Mouse (Mus musculus) hindbrain, embryonic 13.5 days (tissue): Measurements from ENCODE around the gene Txndc15. TPM values are rescaled to one million over a fixed set of nuclear protein-coding genes. Genes with fewer than 3 reads are reported as not detected.

Experiments used
- ATAC-seq: fragments of 200-750 bp; cut with Nextera tagmentation; 2 replicates; pipeline ENCODE4 v1.8.0; 2017; ENCODE audit warnings: moderate TSS enrichment; ENCODE audit not compliant: low FRiP score
- H3K27ac ChIP-seq: fragments of 300-500 bp; sonication (generic); 2 replicates; pipeline ENCODE4 v1.5.1; 2015; ENCODE audit warnings: inconsistent platforms, mild to moderate bottlenecking, moderate library complexity
- H3K27me3 ChIP-seq: fragments of 300-500 bp; sonication (generic); 2 replicates; pipeline ENCODE4 v1.6.1; 2015; ENCODE audit warnings: mild to moderate bottlenecking, inconsistent platforms
- H3K36me3 ChIP-seq: fragments of 300-500 bp; sonication (generic); 2 replicates; pipeline ENCODE4 v1.6.1; 2015; ENCODE audit warnings: mild to moderate bottlenecking, inconsistent platforms
- H3K4me1 ChIP-seq: fragments of 300-500 bp; sonication (generic); replicated peaks from 2 replicates; pipeline ENCODE4 v1.6.1; 2015; ENCODE audit warnings: inconsistent platforms
- H3K4me2 ChIP-seq: fragments of 300-500 bp; sonication (generic); 2 replicates; pipeline ENCODE4 v1.6.1; 2015; ENCODE audit warnings: inconsistent platforms, mild to moderate bottlenecking, moderate library complexity
- H3K4me3 ChIP-seq: fragments of 300-500 bp; sonication (generic); 2 replicates; pipeline ENCODE4 v1.5.1; 2015; ENCODE audit warnings: mild to moderate bottlenecking, inconsistent platforms
- H3K9ac ChIP-seq: fragments of 300-500 bp; sonication (generic); 2 replicates; pipeline ENCODE4 v1.6.1; 2015; ENCODE audit warnings: mild to moderate bottlenecking, inconsistent platforms
- H3K9me3 ChIP-seq: fragments of 300-500 bp; sonication (generic); 2 replicates; pipeline ENCODE4 v1.6.1; 2016; ENCODE audit warnings: inconsistent platforms
- WGBS: fragments of 180-500 bp; shearing (Covaris S2); methylation state at CpG from one replicate; pipeline ENCODE4 v1.1.7; 2015; 5-methylcytosine and 5-hydroxymethylcytosine counted together
- polyA plus RNA-seq: library from polyadenylated mRNA; unstranded; fragments of >200 nt; fragmentation: Nextera tagmentation; extraction: Ambion mirVana; gene quantifications from 2 replicates; pipeline ENCODE4 v1.2.1, GENCODE M21; 2015

Txndc15 gene
- polyA plus RNA-seq, 1 experiment from 2014 or later: 141 TPM

GRCm38 (mm10) chr13:55704301-55704700 is 10.1 kb upstream of the Txndc15 start:
- H3K9ac ChIP-seq: no peak overlapping the region
- H3K4me2 ChIP-seq: no peak overlapping the region
- H3K27ac ChIP-seq: no peak overlapping the region
- peaks cover 44% of the 10 kb centered on the region for H3K36me3 ChIP-seq
- no peak for ATAC-seq
- no peaks in the 10 kb centered on the region for H3K9me3 ChIP-seq
- no peak overlapping the region for H3K4me3 ChIP-seq
- no peaks in the 10 kb centered on the region for H3K4me1 ChIP-seq
- 90% methylated on average over 4 of the region's 4 CpGs for WGBS
- H3K27me3 ChIP-seq: no peaks in the 10 kb centered on the region

GRCm38 (mm10) chr13:55712846-55713245 is 1.6 kb upstream of the Txndc15 start:
- H3K4me1 ChIP-seq: peaks cover 28% of the 10 kb centered on the region
- no peak overlapping the region for H3K27ac ChIP-seq
- no peak overlapping the region for H3K4me2 ChIP-seq
- H3K36me3 ChIP-seq: peaks cover 3% of the 10 kb centered on the region
- H3K4me3 ChIP-seq: no peak overlapping the region
- H3K9ac ChIP-seq: no peak overlapping the region
- no peak for ATAC-seq
- H3K27me3 ChIP-seq: no peaks in the 10 kb centered on the region
- WGBS: 89% methylated on average over 3 of the region's 3 CpGs
- no peaks in the 10 kb centered on the region for H3K9me3 ChIP-seq

- whole genome bisulfite sequencing: 8% methylated on average over 5 of the region's 5 CpGs
- Histone ChIP-seq H3K9ac (peak overlapping the region; percentile 97), H3K4me2 (peak overlapping the region; percentile 71), H3K4me1 (peaks cover 34% of the 10 kb centered on the region), H3K27me3 (no peaks in the 10 kb centered on the region), H3K9me3 (no peaks in the 10 kb centered on the region), H3K27ac (peak overlapping the region; percentile 98), H3K4me3 (peak overlapping the region; percentile 86), H3K36me3 (peaks cover 26% of the 10 kb centered on the region)
- ATAC-seq: peak; percentile 16; the same call in 1 of the 2 replicates
Observed at GRCm38 (mm10) chr13:55715167-55715512, 690 bp downstream of the Txndc15 start.

- H3K4me3 ChIP-seq: peak overlapping the region; percentile 86
- WGBS: 90% methylated on average over 7 of the region's 7 CpGs
- peak overlapping the region; percentile 97; the same call in 1 of the 2 replicates for H3K9ac ChIP-seq
- no peaks in the 10 kb centered on the region for H3K9me3 ChIP-seq
- peaks cover 34% of the 10 kb centered on the region for H3K36me3 ChIP-seq
- H3K27me3 ChIP-seq: no peaks in the 10 kb centered on the region
- peaks cover 34% of the 10 kb centered on the region for H3K4me1 ChIP-seq
- peak overlapping the region; percentile 98; the same call in 1 of the 2 replicates for H3K27ac ChIP-seq
- H3K4me2 ChIP-seq: peak overlapping the region; percentile 71
- no peak for ATAC-seq
Observed at GRCm38 (mm10) chr13:55715908-55716510, 1.6 kb downstream of the Txndc15 start.

GRCm38 (mm10) chr13:55721516-55721915 is 7.1 kb downstream of the Txndc15 start:
- no peak overlapping the region for H3K9ac ChIP-seq
- H3K9me3 ChIP-seq: no peaks in the 10 kb centered on the region
- no peak overlapping the region for H3K4me2 ChIP-seq
- no peak overlapping the region for H3K27ac ChIP-seq
- ATAC-seq: no peak
- WGBS: 69% methylated on average over 8 of the region's 8 CpGs
- H3K36me3 ChIP-seq: peaks cover 80% of the 10 kb centered on the region
- H3K4me1 ChIP-seq: peaks cover 26% of the 10 kb centered on the region
- H3K27me3 ChIP-seq: no peaks in the 10 kb centered on the region
- H3K4me3 ChIP-seq: no peak overlapping the region

- Histone ChIP-seq H3K9me3 (no peaks in the 10 kb centered on the region), H3K9ac (no peak overlapping the region), H3K4me2 (no peak overlapping the region), H3K36me3 (peaks cover 80% of the 10 kb centered on the region), H3K27me3 (no peaks in the 10 kb centered on the region), H3K4me3 (no peak overlapping the region), H3K4me1 (peaks cover 23% of the 10 kb centered on the region), H3K27ac (no peak overlapping the region)
- WGBS: 91% methylated on average over 2 of the region's 2 CpGs
- no peak for ATAC-seq
Observed at GRCm38 (mm10) chr13:55721995-55722394, 7.5 kb downstream of the Txndc15 start.

GRCm38 (mm10) chr13:55726598-55727119 is 12.2 kb downstream of the Txndc15 start:
- Histone ChIP-seq H3K9ac (peak overlapping the region; percentile 79), H3K27ac (peak overlapping the region; percentile 95), H3K36me3 (peaks cover 40% of the 10 kb centered on the region), H3K9me3 (no peaks in the 10 kb centered on the region), H3K4me1 (0 out of 2 replicates have a peak, but pooled peaks cover 9% of the 10 kb centered on the region), H3K4me3 (peak overlapping the region; percentile 57), H3K4me2 (peak overlapping the region; percentile 58), H3K27me3 (no peaks in the 10 kb centered on the region)
- no peak for ATAC-seq
- 6% methylated on average over 4 of the region's 4 CpGs for WGBS

- peak within 1 kb of the TSS; percentile 95 for H3K27ac ChIP-seq
- under 1% methylated on average over 69 of the region's 73 CpGs for WGBS
Observed at GRCm38 (mm10) chr13:55727120-55727838, 12.8 kb downstream of the Txndc15 start, which contains the start of gene Pcbd2. Gene Pcbd2, plus strand, starts transcription at chr13:55727368.

GRCm38 (mm10) chr13:55727839-55728238 is 13.4 kb downstream of the Txndc15 start:
- Histone ChIP-seq H3K4me2 (peak overlapping the region; percentile 58), H3K4me3 (peak overlapping the region; percentile 57)
- 3% methylated on average over 19 of the region's 19 CpGs for WGBS

More at GRCm38 (mm10) chr13:55727120-55727838, 12.8 kb downstream of the Txndc15 start, which contains the start of gene Pcbd2:
- no peaks in the 10 kb centered on the region for H3K9me3 ChIP-seq
- no peaks in the 10 kb centered on the region for H3K27me3 ChIP-seq
- peak within 1 kb of the TSS; percentile 57 for H3K4me3 ChIP-seq
- peak within 1 kb of the TSS; percentile 58 for H3K4me2 ChIP-seq
- peak within 1 kb of the TSS; percentile 79 for H3K9ac ChIP-seq
- ATAC-seq: peak; percentile 90
- 0 out of 2 replicates have a peak, but pooled peaks cover 9% of the 10 kb centered on the region for H3K4me1 ChIP-seq
- H3K36me3 ChIP-seq: peaks cover 35% of the 10 kb centered on the region

GRCm38 (mm10) chr13:55730716-55731115 is 16.3 kb downstream of the Txndc15 start:
- Histone ChIP-seq H3K4me1 (0 out of 2 replicates have a peak, but pooled peaks cover 9% of the 10 kb centered on the region), H3K36me3 (peaks cover 6% of the 10 kb centered on the region; the same call in 1 of the 2 replicates), H3K9me3 (no peaks in the 10 kb centered on the region), H3K27ac (no peak overlapping the region), H3K4me2 (no peak overlapping the region), H3K9ac (no peak overlapping the region), H3K27me3 (no peaks in the 10 kb centered on the region), H3K4me3 (no peak overlapping the region)
- WGBS: 87% methylated on average over 7 of the region's 7 CpGs
- no peak for ATAC-seq

More at GRCm38 (mm10) chr13:55727839-55728238, 13.4 kb downstream of the Txndc15 start:
- Histone ChIP-seq H3K9me3 (no peaks in the 10 kb centered on the region), H3K9ac (peak overlapping the region; percentile 79), H3K27ac (peak overlapping the region; percentile 95), H3K27me3 (no peaks in the 10 kb centered on the region), H3K36me3 (peaks cover 32% of the 10 kb centered on the region), H3K4me1 (0 out of 2 replicates have a peak, but pooled peaks cover 9% of the 10 kb centered on the region)
- ATAC-seq: peak; percentile 74

GRCm38 (mm10) chr13:55732121-55732520 is 17.7 kb downstream of the Txndc15 start:
- Histone ChIP-seq H3K4me3 (no peak overlapping the region), H3K27me3 (no peaks in the 10 kb centered on the region), H3K27ac (no peak overlapping the region), H3K9me3 (no peaks in the 10 kb centered on the region), H3K9ac (no peak overlapping the region), H3K4me2 (no peak overlapping the region), H3K4me1 (0 out of 2 replicates have a peak, but pooled peaks cover 5% of the 10 kb centered on the region), H3K36me3 (no peaks in the 10 kb centered on the region)
- no peak for ATAC-seq
- WGBS: 86% methylated on average over 2 of the region's 2 CpGs
